Mouse (Mus musculus) megakaryocyte, embryonic 14.5 days (primary cell): Measurements from ENCODE around the gene Sncg. TPM values are rescaled to one million over a fixed set of nuclear protein-coding genes. Genes with fewer than 3 reads are reported as not detected.
"Not testable (repeated sequence)": the region's sequence is repeated elsewhere in the genome, so short reads cannot be mapped to it uniquely, and the experiment has no call there.

Source experiments
- H3K27me3 ChIP-seq: replicated peaks from 2 replicates; pipeline ENCODE3; 2012; ENCODE audit warnings: inconsistent platforms
- H3K36me3 ChIP-seq: replicated peaks from 2 replicates; pipeline ENCODE3; 2012; ENCODE audit warnings: low read length, inconsistent platforms, mixed read lengths
- H3K4me1 ChIP-seq: 2 replicates; pipeline ENCODE4 v1.6.1; 2012; ENCODE audit warnings: inconsistent platforms
- H3K4me3 ChIP-seq: replicated peaks from 2 replicates; pipeline ENCODE3; 2012; ENCODE audit warnings: moderate library complexity, mild to moderate bottlenecking, inconsistent platforms
- H3K9me3 ChIP-seq: 2 replicates; pipeline ENCODE4 v1.6.1; 2012; ENCODE audit warnings: inconsistent platforms
- FLI1 ChIP-seq: IDR thresholded peaks from 2 replicates; pipeline ENCODE4 v1.6.1; 2012; ENCODE audit warnings: low read length, inconsistent platforms, mixed read lengths
- GATA1 ChIP-seq: IDR thresholded peaks from 3 replicates; pipeline ENCODE4 v1.6.1; 2012; ENCODE audit warnings: mixed read lengths, low read length, inconsistent platforms, borderline replicate concordance
- polyA plus RNA-seq: library from polyadenylated mRNA; stranded (reverse); fragments of >175 nt; gene quantifications from 2 replicates; pipeline ENCODE4 v1.2.3, GENCODE M21; 2012; ENCODE audit warnings: low replicate concordance; ENCODE audit not compliant: insufficient read depth

Gene Sncg
- polyA plus RNA-seq, result not detected in 2 replicates

DNA sequence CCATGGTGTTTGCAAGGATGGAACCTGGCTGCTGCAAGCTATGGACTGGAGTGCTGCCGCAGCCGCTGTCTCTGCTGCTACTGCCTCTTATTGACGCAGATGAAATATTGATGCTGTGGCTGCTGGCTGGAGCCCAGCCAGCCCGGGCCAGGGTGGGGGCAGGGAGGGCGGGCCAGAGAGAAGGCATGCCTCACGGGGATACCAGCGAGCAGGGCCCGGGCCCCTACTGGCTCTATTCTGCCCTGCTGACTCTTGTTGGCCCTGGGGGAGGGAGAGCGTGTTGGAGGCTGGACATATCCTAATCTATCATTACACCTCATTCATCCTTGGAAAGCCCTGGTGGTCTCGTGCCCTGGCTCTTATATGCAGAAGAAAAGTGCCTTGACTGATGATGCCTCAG is at the start of gene Sncg:
Gene Sncg (minus strand): TSS at position 213 of the 400 bp plus-strand sequence.
- no peak for TF ChIP-seq FLI1
- no peaks in the 10 kb centered on the region for H3K36me3 ChIP-seq
- H3K4me1 ChIP-seq, result no peaks in the 10 kb centered on the region
- no peak within 1 kb of the TSS for H3K4me3 ChIP-seq
- H3K27me3 ChIP-seq, result peaks cover 37% of the 10 kb centered on the region
- H3K9me3 ChIP-seq, result no peaks in the 10 kb centered on the region; the same call in 1 of the 2 replicates

DNA sequence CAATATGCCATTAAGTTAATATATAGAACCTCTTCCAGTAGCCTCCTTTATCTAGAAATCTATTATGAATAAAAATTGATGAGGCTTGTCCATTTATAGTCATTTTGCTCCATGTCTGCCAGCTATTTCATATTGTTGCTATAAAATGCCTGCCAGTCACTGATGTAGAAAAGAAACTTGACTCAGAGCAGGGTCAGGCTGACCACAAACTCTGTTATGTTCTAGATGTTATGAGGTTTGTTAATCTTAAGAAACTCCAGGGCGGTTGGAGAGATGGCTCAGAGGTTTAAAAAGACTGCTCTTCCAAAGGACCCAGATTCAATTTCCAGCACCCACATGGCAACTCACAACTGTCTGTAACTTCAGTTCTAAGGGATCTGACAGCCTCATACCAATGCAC is 46.5 kb upstream of the Sncg start:
- no peak for TF ChIP-seq GATA1
- H3K27me3 ChIP-seq, result no peaks in the 10 kb centered on the region
- no peaks in the 10 kb centered on the region for H3K36me3 ChIP-seq
- H3K9me3 ChIP-seq, result no peaks in the 10 kb centered on the region
- H3K4me3 ChIP-seq, result no peak overlapping the region
- no peaks in the 10 kb centered on the region for H3K4me1 ChIP-seq

DNA sequence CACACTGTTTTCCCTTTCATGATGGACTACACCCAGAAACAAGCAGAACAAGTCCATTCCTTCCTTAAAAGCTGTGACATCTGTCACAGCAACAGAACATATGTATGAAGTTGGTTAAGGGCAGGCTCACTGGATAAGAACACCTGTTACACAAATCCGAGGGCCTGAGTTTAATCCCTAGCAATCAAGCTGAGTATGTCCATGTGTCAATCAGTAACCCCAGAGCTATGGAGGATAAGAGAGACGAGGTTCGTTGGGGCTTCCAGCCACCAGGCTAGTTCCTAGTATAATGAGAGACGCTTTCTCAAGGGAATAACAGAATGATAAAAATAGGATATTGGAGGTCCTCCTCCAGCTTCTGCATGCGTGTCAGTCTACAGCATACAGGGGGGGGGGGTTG is 42.9 kb upstream of the Sncg start:
- no peaks in the 10 kb centered on the region for H3K9me3 ChIP-seq
- TF ChIP-seq FLI1, result no peak
- no peak for TF ChIP-seq GATA1
- no peaks in the 10 kb centered on the region for H3K36me3 ChIP-seq
- no peaks in the 10 kb centered on the region for H3K27me3 ChIP-seq
- H3K4me1 ChIP-seq, result no peaks in the 10 kb centered on the region
- H3K4me3 ChIP-seq, result no peak overlapping the region

DNA sequence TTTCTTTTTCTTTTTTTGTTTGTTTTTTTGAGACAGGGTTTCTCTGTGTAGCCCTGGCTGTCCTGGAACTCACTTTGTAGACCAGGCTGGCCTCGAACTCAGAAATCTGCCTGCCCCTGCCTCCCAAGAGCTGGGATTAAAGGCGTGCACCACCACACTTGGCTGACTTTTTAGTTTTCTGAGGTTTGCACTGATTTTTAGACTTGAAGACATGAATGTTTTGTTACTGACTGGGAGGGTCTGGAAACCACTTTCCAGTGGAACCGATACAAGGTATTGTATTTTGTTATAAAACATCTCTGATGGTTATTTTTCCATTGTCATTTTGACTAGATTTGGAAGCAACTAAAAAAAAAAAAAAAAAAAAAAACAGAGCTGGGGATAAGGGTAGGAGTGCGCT is 42.4 kb upstream of the Sncg start:
- H3K4me1 ChIP-seq, H3K36me3 ChIP-seq, H3K9me3 ChIP-seq, H3K4me3 ChIP-seq, H3K27me3 ChIP-seq: not testable (repeated sequence)

DNA sequence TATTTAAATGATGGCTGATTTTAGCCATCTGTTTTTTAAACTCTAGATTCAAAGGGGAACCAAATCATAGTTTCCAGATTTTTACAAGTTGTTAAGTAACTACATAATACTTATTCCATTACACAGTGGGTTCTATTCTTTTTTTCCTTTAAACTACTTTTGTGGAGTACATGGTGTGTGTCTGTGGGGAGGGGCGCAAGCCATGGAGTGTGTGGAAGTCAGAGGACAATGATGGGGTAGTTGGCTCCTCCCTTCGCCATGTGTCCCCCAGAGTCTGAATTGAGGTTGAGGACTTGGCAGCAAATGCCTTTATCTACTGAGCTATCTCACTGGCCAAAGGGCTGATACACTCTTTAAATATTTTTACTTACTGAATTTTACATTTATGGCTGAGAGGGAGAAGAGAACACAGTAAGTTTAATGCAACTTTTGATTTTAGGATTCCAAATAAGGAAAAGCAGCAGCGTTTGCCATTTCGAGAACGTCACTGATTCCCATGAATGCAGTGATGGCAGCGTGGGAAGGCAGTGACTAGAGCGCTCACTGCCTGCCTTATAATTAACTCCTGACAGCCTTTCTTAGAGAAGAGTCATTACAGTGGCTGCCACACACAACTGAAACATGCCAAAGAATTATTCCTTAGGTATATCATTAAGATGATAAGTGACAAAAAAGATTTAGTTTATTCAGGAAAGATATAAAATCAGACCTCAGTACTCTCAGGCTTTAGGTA is 37.7 kb upstream of the Sncg start:
- Histone ChIP-seq H3K36me3 (no peaks in the 10 kb centered on the region), H3K4me3 (no peak overlapping the region), H3K9me3 (no peaks in the 10 kb centered on the region), H3K27me3 (no peaks in the 10 kb centered on the region), H3K4me1 (no peaks in the 10 kb centered on the region)
- TF ChIP-seq FLI1 (no peak), GATA1 (no peak)

DNA sequence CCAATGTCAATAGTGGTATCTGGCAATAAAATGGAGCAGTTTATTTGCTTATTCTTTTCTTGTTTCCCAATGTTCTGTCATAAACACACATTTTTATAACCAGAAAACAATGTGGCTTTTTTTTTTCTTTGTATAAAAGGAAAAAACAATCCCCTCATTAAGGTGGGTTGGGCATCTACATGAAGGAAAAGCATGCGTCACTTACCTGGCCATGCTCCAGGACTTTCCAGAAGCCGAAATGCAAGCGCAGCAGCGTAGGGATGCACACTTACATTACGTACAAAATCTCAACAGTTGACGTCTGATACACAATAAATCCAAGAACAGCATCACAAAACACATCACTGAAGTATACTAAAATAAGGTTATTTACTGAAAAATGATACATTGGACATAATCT is 36.1 kb upstream of the Sncg start:
- Histone ChIP-seq H3K9me3 (no peaks in the 10 kb centered on the region), H3K36me3 (no peaks in the 10 kb centered on the region), H3K4me1 (no peaks in the 10 kb centered on the region), H3K4me3 (no peak overlapping the region), H3K27me3 (no peaks in the 10 kb centered on the region)
- no peak for TF ChIP-seq FLI1
- no peak for TF ChIP-seq GATA1

DNA sequence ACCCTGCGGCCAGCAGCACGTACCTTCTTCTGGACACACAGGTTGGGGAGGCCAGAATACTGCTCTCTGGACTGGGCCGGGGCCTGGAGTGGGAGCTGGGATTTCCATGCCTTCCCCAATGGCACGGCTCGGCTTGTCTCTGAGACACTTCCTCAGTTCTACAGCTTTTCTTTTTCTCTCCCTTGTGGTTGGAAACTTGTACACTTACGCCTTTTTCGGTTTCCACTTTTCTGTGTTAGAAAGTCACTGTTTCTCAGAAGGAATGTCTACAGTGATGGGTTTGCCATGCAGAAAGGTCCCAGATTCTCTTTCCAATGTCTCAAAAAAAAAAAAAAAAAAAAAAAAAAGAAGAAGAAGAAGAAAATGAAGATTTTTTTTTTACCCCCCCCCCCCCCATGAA is 28.8 kb upstream of the Sncg start:
- no peak for TF ChIP-seq FLI1
- TF ChIP-seq GATA1, result no peak
- no peak overlapping the region for H3K4me3 ChIP-seq
- no peaks in the 10 kb centered on the region for H3K36me3 ChIP-seq
- peaks cover 3% of the 10 kb centered on the region for H3K27me3 ChIP-seq
- H3K9me3 ChIP-seq, result no peaks in the 10 kb centered on the region
- H3K4me1 ChIP-seq, result no peaks in the 10 kb centered on the region

DNA sequence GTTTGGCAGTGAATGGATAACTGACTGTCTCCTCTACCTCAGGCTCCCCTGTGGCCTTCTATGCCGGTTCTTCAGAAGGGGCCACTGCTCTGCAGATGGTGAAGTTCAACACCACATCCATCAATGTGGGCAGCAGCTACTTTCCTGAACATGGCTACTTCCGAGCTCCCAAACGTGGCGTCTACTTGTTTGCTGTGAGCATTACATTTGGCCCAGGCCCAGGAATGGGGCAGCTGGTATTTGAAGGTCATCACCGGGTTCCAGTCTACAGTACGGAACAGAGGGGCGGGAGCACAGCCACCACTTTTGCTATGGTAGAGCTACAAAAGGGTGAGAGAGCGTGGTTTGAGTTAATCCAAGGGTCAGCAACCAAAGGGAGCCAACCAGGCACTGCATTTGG is 28.3 kb upstream of the Sncg start:
- TF ChIP-seq FLI1 (no peak), GATA1 (no peak)
- H3K4me1 ChIP-seq, result no peaks in the 10 kb centered on the region
- H3K36me3 ChIP-seq, result no peaks in the 10 kb centered on the region
- H3K4me3 ChIP-seq, result no peak overlapping the region
- H3K27me3 ChIP-seq, result peaks cover 6% of the 10 kb centered on the region
- no peaks in the 10 kb centered on the region for H3K9me3 ChIP-seq

DNA sequence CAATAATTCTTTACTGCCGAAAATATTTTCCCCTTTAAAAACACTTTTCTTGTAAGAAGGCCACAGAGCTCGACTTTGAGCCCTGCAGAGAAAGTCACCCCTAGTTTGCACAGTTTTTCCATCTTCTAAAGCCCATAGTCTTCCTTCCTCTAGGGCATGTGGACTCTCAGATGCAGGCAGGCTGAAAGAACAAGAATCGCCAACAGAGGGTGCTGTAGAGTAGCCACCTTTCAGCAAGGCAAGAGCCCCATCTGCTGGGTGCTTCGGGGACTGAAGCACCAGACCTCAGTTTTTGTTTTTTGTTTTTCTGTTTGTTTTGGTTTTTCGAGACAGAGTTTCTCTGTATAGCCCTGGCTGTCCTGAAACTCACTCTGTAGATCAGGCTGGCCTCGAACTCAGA is 26.5 kb upstream of the Sncg start:
- Histone ChIP-seq H3K4me1 (no peaks in the 10 kb centered on the region), H3K4me3 (no peak overlapping the region), H3K9me3 (no peaks in the 10 kb centered on the region), H3K36me3 (no peaks in the 10 kb centered on the region), H3K27me3 (peaks cover 7% of the 10 kb centered on the region)
- TF ChIP-seq GATA1 (no peak), FLI1 (no peak)

DNA sequence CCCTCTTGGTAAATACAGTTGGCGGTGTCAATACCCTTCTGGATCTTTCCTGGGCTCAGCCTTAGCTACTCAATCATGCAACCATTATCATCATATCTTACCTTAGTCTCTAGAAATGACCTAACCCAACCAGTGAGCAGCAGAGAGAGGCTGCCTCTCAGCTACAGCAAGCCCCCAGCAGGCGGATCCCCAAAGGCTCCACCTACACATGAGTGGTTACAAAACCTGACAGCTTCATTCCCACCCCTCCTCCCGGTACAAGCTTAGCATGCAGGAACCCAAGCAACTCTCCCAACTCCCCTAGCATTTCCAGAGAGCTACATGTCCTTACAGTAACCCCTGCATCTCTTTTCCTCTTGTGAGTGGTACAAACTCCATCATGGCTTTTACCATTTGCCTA is 25.4 kb upstream of the Sncg start:
- H3K4me3 ChIP-seq, result no peak overlapping the region
- no peaks in the 10 kb centered on the region for H3K4me1 ChIP-seq
- H3K9me3 ChIP-seq, result no peaks in the 10 kb centered on the region
- H3K27me3 ChIP-seq, result peaks cover 8% of the 10 kb centered on the region
- no peaks in the 10 kb centered on the region for H3K36me3 ChIP-seq
- TF ChIP-seq GATA1 (no peak), FLI1 (no peak)

DNA sequence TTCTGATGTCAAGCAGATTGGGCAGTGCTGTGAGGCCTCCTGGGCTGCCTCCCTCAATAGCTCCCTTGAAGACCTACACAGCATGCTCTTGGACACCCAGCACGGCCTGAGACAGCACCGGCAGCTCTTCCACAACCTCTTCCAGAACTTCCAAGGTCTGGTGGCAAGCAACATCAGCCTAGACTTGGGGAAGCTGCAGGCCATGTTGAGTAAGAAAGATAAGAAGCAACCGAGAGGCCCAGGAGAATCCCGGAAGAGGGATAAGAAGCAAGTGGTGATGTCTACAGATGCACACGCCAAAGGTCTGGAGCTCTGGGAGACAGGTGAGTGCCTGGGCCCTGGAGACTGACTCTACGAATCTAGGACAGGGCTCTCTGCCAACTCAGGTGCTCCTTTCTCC is 24.7 kb upstream of the Sncg start:
- no peak for TF ChIP-seq GATA1
- TF ChIP-seq FLI1, result no peak
- H3K4me3 ChIP-seq, result no peak overlapping the region
- H3K4me1 ChIP-seq, result no peaks in the 10 kb centered on the region
- no peaks in the 10 kb centered on the region for H3K36me3 ChIP-seq
- H3K27me3 ChIP-seq, result peaks cover 8% of the 10 kb centered on the region
- H3K9me3 ChIP-seq, result no peaks in the 10 kb centered on the region
